33 mouse cellular contexts compared by ENCODE assay signal in the genomic region with DNA sequence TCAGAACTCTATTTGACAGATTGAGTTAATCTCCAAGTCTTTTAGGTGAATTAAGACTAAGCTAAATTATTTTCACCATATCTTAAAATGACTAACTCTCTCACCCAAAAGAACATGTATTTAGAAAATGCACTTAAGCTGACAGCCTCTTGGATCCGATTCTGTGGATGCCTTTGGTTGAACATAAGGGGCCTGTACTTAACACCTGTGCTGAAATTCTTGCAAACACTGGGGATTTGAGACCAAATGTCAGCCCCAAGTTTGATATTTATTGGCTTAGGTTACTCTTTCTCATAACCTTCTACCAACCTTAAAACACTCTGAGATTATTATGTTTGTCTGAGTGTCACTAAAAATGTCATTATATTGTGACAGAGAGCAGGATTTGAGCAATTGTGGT.
"Had no signal": no experiment of that assay in that cellular context is flagged by ENCODE, and none has a peak within 500 bp of the region (broad histone marks: within the 10 kb centered on the region; RNA-seq: fewer than 3 reads in every experiment).

No protein-coding gene starts in this region.

- H3K9me3 ChIP-seq: heart, embryonic 12.5 days; heart, embryonic 13.5 days; heart, embryonic 15.5 days; hindbrain, embryonic 10.5 days; hindbrain, embryonic 12.5 days; hindbrain, embryonic 13.5 days; hindbrain, embryonic 15.5 days; intestine, embryonic 15.5 days; kidney, embryonic 15.5 days had no signal

- H3K4me2 ChIP-seq: heart, embryonic 12.5 days; heart, embryonic 13.5 days; heart, embryonic 15.5 days; hindbrain, embryonic 12.5 days; hindbrain, embryonic 13.5 days; hindbrain, embryonic 14.5 days; hindbrain, embryonic 15.5 days; intestine, embryonic 15.5 days; kidney, embryonic 15.5 days had no signal

- H3K36me3 ChIP-seq: heart, embryonic 12.5 days; heart, embryonic 13.5 days; heart, embryonic 15.5 days; hindbrain, embryonic 10.5 days; hindbrain, embryonic 12.5 days; hindbrain, embryonic 13.5 days; hindbrain, embryonic 15.5 days; intestine, embryonic 15.5 days; kidney, embryonic 15.5 days had no signal

- H3K27ac ChIP-seq: heart, embryonic 13.5 days; heart, embryonic 15.5 days; hindbrain, embryonic 10.5 days; hindbrain, embryonic 12.5 days; hindbrain, embryonic 13.5 days; hindbrain, embryonic 14.5 days; hindbrain, embryonic 15.5 days; hindbrain, postnatal 0 days; intestine, embryonic 15.5 days; kidney, embryonic 15.5 days; kidney, postnatal 0 days; layer of hippocampus, adult 2 months; left cerebral cortex, adult 2 months had no signal

- H3K9ac ChIP-seq: heart, embryonic 12.5 days; heart, embryonic 13.5 days; heart, embryonic 15.5 days; hindbrain, embryonic 12.5 days; hindbrain, embryonic 13.5 days; hindbrain, embryonic 14.5 days; hindbrain, embryonic 15.5 days; intestine, embryonic 15.5 days; kidney, embryonic 15.5 days had no signal

- H3K27me3 ChIP-seq: heart, embryonic 12.5 days; heart, embryonic 13.5 days; heart, embryonic 15.5 days; hindbrain, embryonic 12.5 days; hindbrain, embryonic 13.5 days; hindbrain, embryonic 15.5 days; intestine, embryonic 15.5 days; kidney, embryonic 15.5 days had no signal

- DNase-seq: heart, postnatal 10 days; heart, postnatal 14 days; heart, postnatal 36 days; kidney, adult 11 months; kidney, adult 18-20 months; kidney, adult 2 months; kidney, adult 8-10 months; kidney, adult 9 months; kidney, postnatal 10 days; kidney, postnatal 14 days; kidney, postnatal 25 days; kidney, postnatal 36 days; kidney, postnatal 4 days; layer of hippocampus, adult 9-11 months; layer of hippocampus, postnatal 36 days had no signal

- H3K4me3 ChIP-seq: heart, embryonic 12.5 days; heart, embryonic 13.5 days; heart, embryonic 15.5 days; hindbrain, embryonic 10.5 days; hindbrain, embryonic 12.5 days; hindbrain, embryonic 13.5 days; hindbrain, embryonic 15.5 days; intestine, embryonic 15.5 days; kidney, embryonic 15.5 days; layer of hippocampus, adult 2 months; left cerebral cortex, adult 2 months had no signal

- ATAC-seq: hindbrain, embryonic 16.5 days; hindbrain, postnatal 0 days; inflammation-experienced regulatory T-cells, adult 6 months; intestine, embryonic 15.5 days; intestine, embryonic 16.5 days; intestine, postnatal 0 days had no signal

- H3K4me1 ChIP-seq: hindbrain, embryonic 10.5 days; hindbrain, embryonic 13.5 days; hindbrain, embryonic 15.5 days; kidney, embryonic 15.5 days had no signal
